Mouse (Mus musculus) thymus, postnatal 36 days (tissue): Measurements from ENCODE around the gene S100a2.

Experiments
- DNase-seq, 2 experiments: peaks; one replicate each; pipeline ENCODE4 v3.0.0; 2022; ENCODE audit warnings: mixed read lengths in 2 of 2

S100a2 gene

GRCm38 (mm10) chr3:90597736-90598135 is 7.7 kb downstream of the S100a2 start:
- no peak for DNase-seq

- DNase-seq, result no peak
These were observed 8.2 kb downstream of the S100a2 start for GRCm38 (mm10) chr3:90598212-90598611.

- no peak for DNase-seq
These were observed 9.4 kb downstream of the S100a2 start for GRCm38 (mm10) chr3:90599401-90599800.

- no peak for DNase-seq
These were observed 10.0 kb downstream of the S100a2 start for GRCm38 (mm10) chr3:90600036-90600435.

- DNase-seq, result no peak
These were observed 10.6 kb downstream of the S100a2 start for GRCm38 (mm10) chr3:90600458-90601195.

- DNase-seq, result no peak
These were observed 11.6 kb downstream of the S100a2 start, which contains the start of gene Gm42674 for GRCm38 (mm10) chr3:90601486-90602110. Gene Gm42674, plus strand, starts transcription at chr3:90601904.

GRCm38 (mm10) chr3:90603623-90604022 is 13.6 kb downstream of the S100a2 start, which contains the start of gene S100a4:
Gene S100a4, plus strand, starts transcription at chr3:90603771.
- no peak for DNase-seq

GRCm38 (mm10) chr3:90604416-90604815 is 14.4 kb downstream of the S100a2 start:
- DNase-seq, result peak in 1 of 2 experiments; percentile 13

- DNase-seq, result no peak
These were observed 15.0 kb downstream of the S100a2 start for GRCm38 (mm10) chr3:90605049-90605448.

GRCm38 (mm10) chr3:90605736-90606135 is 15.7 kb downstream of the S100a2 start:
- no peak for DNase-seq

GRCm38 (mm10) chr3:90606185-90606584 is 16.1 kb downstream of the S100a2 start:
- DNase-seq, result no peak

- DNase-seq, result no peak
These were observed 17.3 kb downstream of the S100a2 start for GRCm38 (mm10) chr3:90607361-90607760.

- DNase-seq, result no peak
These were observed 18.2 kb downstream of the S100a2 start, which contains the start of gene S100a5 for GRCm38 (mm10) chr3:90608223-90608622. Gene S100a5, plus strand, starts transcription at chr3:90608523.

GRCm38 (mm10) chr3:90609102-90609501 is 19.1 kb downstream of the S100a2 start:
- DNase-seq, result no peak

GRCm38 (mm10) chr3:90611494-90611893 is 21.4 kb downstream of the S100a2 start:
- no peak for DNase-seq

- DNase-seq, result no peak
These were observed 22.0 kb downstream of the S100a2 start for GRCm38 (mm10) chr3:90612061-90612460.

GRCm38 (mm10) chr3:90612728-90613291 is 22.8 kb downstream of the S100a2 start, which contains the start of gene S100a6:
Gene S100a6, plus strand, starts transcription at chr3:90612882.
- DNase-seq, result peak; percentile 79 to 83

- no peak for DNase-seq
These were observed 23.6 kb downstream of the S100a2 start for GRCm38 (mm10) chr3:90613461-90614147.

- no peak for DNase-seq
These were observed 24.1 kb downstream of the S100a2 start for GRCm38 (mm10) chr3:90614148-90614530.

- DNase-seq, result no peak
These were observed 24.7 kb downstream of the S100a2 start for GRCm38 (mm10) chr3:90614611-90615251.

- DNase-seq, result peak; percentile 76 to 83
These were observed 25.4 kb downstream of the S100a2 start for GRCm38 (mm10) chr3:90615415-90615814.

GRCm38 (mm10) chr3:90615911-90616310 is 25.9 kb downstream of the S100a2 start:
- DNase-seq, result no peak

- DNase-seq, result no peak
These were observed 27.5 kb downstream of the S100a2 start for GRCm38 (mm10) chr3:90617586-90617985.
